Mouse (Mus musculus) liver (tissue): ENCODE measurements around the gene Mxd3.
A peak's percentile ranks its signal among the peaks of the same experiment; 100 is the strongest.

Source experiments
- DNase-seq: peaks from one replicate; pipeline ENCODE4 v3.0.0-alpha.2; 2020; ENCODE audit warnings: mixed read lengths

Gene Mxd3

DNA sequence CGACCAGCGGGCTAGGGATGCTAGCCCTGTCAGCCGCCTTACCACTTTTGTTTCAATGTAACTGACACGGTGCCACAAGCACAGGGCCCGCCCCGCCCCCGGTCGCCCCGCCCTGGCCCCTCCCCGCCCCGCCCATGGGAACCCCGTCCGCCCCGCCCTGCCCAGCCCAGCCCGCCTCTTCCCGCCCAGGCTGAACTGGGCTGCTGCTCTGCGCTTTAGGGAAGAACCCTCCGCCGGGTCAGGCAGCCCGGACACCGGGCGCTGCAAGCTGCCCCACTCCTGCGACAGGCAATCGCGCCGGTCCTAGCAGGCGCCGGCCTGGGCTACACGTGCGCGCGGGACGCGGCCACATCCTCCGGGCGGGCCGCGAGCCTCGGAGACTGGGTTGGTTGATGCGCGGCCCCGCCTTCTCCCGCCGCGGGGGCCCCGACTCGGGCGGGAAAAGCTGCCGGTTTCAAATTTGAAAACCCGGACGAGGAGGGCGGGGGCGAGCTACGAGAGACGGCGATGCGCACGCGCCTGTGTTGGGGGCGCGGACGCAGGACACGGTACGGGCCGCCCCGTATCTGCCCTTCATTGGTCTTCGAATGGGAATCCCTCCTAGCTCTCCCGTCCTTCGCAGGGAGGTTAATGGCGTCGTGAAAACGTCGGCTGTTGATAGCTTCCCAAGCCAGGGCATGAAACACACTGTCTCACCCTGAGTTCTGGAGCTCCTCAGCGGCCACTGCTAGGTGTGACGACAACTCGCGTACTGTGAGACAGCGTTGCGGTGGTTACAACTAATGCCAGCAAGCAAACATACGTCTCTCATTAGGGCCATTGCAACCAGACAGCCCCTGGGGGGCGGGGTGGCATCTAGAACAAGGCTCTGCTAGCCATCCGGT, at the start of gene Mxd3:
TSS of gene Mxd3 (minus strand) at position 141 of the 884 bp plus-strand sequence.
- DNase-seq: peak; percentile 94

DNA sequence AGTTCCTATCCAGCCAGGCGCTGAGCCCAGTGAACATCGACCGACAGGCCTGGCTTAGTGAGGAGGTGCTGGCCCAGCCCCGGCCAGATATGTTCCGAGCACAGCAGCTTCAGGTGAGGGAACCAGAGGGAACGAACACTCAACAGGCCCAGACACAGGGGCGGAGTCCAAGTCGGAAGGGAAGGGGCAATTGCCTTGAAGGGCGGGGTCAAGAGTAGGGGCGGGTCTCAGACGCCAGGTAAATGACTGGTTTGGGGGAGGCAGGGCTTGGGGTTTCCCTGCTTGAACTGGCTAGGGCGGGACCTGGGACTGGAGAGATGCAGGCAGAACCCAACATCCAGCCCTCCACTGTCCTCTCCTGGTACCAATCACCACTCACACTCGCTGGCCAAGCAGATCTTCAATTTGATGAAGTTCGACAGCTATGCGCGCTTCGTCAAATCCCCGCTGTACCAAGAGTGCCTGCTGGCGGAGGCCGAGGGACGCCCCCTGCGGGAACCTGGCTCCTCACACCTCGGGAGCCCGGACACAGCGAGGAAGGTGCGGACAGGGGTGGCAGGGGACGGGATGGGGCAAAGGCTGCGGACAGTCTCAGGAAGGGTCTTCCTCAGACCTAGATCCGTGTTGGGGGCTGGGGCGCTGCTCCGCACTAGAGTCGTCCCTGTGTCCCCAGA, 49.4 kb upstream of the Mxd3 start:
- DNase-seq: no peak

DNA sequence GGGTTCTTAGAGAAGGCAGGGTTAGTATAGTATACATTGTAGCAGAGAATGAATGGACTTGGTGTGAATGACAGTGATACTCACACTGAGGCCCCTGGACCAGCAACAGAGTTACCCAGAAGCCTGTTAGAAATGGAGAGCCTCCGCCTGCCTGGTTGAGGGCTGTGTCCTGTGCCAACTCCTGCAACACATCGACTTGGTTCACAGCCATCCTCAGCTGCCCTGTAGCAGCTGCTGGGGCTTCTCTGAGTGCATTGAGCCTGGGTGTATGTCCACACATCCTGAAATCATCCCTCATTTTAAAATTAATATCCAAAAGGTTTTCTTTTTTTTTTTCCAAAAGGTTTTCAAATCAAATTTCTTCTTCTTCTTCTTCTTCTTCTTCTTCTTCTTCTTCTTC, 46.3 kb upstream of the Mxd3 start:
- DNase-seq: no peak

DNA sequence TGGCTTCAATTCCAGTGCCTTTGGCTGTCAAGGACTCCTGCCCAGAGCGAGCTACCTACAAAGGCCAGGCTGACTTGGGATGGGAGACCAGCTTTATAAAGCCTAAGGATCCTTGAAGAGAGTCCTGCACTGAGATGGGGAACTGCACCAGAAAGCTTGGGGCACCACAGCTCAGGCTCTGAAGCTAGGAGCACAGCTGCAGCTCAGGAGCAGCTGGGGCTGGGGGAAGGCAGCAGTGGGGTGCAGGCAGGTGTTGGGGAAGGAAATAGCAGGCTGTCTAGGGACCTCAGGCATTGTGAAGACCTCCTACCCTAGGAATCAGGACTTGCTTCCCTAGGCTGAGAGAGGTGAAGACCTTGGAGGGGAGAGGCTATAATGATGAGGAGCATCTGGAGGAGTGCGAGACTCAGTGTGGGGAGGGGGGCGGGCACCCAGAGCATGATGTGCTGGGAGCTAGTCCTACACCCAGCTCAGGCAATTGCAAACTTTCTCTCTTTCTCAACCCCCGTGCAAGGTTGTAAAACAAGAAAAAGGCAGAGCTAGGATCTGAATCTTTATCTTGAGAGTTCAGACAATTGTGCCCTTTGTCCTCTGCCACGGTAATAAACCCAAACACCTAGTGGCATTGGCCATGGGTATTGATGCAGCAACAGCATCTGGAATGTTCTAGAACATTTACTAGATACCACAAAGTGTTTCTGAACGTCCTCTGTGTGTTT, 44.7 kb upstream of the Mxd3 start:
- DNase-seq: no peak

DNA sequence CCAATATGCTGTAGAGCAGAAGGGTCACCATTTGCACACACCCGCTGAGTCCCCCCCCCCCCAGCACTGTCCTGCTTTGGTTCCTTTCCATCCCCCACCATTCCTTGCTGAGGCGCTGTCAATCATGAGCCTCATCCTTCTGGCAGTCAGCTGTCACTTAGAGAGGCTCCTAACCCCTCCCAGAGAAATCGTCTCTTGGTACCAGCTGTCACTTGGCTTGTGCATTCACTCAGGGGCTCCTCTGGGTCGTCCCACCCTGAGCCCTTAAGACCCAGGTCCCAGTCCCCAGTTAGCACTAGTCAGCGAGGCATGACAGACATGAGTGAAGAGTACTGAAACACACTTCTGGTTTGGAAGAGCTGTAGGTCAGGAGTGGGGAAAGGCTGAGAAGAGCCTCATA, 42.1 kb upstream of the Mxd3 start:
- no peak for DNase-seq

DNA sequence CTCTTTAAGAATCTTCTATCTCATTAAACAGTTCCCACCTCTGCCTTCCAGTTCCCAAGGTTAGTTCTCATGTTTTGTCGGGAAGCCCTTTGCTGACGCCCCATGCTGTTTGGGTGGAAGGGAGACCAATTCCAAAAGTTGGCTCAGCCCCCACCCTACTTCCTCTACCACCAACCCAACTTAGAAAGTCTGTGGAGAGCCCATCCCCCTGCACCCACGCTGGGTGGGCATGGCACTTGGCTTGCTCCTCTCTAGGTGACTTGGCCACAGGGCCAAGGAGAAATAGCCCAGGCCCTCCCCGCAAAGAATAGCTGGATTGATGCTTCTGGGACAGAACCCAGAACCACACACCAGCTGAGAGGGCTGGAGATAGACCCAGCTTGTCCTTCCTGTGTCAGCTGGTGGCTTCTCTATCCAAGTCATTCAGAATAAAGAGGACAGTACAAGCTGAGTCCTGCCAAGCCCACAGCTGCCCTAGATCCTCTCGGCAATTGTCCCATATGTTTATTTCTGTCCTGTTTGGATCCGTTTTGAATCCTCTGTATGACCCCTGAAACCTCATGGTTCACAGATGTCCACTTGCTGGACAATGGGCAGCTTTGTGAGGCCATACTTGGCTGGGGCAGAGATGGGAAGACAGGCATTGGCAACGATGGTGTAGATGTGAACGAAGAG, 41.5 kb upstream of the Mxd3 start:
- no peak for DNase-seq

DNA sequence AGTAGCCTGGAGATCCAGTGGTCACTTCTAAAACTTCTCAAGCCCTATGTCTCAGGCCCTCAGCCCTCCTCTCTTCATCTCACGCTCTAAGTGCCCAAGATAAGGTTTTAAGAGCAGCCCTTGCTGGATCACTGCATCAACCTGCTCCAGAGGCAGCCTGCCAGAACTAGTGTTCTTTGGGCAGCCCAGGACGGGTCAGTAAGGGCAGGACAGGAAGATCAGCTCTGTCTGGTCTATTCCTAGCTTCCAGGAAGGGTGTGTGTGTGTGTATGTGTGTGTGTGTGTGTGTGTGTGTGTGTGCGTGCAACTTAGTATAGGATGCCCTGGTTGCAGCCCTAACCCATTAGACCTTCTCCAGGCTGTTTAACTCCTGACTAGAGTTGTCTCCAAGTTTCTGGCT, 40.6 kb upstream of the Mxd3 start:
- DNase-seq: no peak

DNA sequence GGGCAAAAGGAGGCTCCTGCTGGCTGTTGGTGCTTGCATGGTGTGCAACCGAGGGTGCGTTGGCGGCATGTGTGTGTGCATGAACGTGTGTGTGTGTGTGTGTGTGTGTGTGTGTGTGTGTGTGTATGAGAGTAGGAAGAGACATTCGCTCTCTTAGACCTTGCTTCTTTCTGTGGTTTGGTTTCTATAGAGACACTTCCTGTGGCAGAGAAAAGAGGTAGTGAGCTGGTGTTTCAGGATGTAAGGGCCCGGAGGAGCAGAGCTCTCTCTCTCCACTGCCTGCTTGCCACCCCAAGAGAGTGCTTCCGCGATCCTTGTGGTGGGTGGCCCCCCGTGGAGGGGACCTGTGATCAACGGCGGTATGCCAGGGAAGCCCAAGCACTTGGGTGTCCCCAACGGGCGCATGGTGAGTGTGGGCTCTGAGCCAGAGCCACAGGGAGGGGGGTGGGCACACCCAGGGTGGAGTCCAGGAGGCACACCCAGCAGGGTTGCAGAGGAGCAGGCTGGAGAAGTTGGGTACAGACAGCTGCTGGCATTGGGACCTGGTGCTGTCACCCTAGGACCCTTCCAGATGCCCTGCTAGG, 40.0 kb upstream of the Mxd3 start, which contains the start of gene Rgs14:
TSS of gene Rgs14 (plus strand) at position 202 of the 584 bp plus-strand sequence.
- peak; percentile 73 for DNase-seq

DNA sequence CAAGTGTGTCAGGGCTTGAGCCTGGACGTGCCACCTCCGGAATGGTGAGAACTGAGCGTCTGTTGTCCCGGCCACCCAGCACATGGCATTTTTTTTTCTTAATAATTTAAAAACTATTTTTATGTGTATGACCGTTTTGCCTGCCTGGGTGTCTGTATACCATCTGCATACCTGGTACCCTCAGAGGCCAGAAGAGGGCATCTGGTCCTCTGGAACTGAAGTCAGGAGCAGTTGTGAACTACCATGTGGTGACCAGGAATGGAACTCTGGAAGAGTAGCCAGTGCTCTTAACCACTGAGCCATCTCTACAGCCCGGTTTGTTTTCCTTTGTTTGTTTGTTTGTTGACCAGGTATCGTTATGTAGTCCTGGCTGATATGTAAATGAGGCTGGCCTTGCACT, 38.8 kb upstream of the Mxd3 start:
- DNase-seq: no peak

DNA sequence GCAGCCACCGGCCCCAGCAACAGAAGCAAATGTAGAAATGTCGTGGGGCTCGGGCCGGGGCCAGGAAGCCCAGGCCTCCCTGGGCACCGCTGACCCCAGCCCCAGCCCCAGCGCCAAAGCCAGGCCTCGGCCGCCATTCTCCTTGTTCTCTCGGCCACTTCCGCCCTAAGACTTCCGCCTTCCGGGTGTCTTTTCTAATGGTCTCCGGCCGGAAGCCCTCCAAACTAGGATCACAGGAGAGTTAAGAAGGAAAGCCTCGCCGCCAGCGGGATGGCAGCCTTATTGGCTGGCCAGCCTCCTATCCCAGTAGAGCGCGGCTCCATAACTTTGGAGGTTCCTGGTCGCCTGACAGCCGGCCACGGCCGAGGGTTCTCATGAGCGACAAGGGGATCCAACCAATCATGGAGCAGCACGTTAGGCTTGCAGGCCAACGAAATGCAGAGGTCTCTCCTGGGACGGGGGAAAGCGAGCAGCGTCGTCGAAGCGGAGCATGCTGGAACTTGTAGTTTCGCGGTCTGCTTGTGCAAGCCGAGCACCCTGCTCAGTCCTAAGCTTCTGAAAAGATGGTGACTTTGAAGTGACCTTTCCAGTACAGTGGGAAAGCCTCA, 32.9 kb upstream of the Mxd3 start, which contains the start of gene Lman2:
TSS of gene Lman2 (minus strand) at position 331 of the 608 bp plus-strand sequence.
- peak; percentile 94 for DNase-seq

DNA sequence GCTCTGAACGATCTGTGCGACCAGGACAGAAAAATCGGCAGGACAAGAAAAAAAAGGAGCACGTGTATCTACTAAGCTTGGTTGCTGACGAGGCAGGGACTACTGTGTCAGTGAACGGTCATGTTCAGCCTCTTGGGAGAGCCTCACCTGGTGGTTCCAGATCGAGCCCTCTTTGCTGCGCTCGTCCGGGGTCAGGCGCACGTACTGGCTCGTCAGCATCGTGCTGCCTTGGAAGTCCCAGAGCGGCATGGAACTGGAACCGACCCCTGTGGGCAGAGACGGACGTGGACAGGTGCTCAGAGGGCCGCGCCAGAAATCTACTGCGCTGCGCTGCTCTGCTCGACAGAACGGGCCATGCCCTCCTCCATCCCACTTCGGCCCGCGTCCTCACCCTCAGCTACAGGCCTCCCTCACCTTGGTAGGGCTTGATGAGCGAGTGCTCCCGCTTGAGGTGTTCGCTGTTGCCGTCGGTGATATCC, 32.4 kb upstream of the Mxd3 start:
- peak; percentile 46 for DNase-seq

DNA sequence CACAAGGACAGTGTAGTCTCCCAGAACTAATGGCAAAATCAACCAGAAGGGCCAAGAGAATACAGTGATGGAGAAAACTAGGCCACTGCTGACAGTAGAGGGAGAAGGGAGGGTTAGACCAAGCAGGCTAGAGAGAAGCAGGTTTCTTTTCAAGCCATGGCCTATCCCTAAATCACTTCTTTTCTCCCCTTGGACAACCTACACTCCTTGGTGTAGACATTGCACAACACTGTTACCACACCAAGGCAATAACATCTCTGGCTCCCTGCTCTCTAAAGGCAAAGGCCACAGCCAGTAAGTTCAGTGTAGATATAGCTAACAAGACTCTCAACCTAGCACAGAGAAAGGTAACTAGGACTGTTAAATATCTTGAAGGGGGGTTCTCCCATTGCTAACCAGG, 31.5 kb upstream of the Mxd3 start:
- no peak for DNase-seq

DNA sequence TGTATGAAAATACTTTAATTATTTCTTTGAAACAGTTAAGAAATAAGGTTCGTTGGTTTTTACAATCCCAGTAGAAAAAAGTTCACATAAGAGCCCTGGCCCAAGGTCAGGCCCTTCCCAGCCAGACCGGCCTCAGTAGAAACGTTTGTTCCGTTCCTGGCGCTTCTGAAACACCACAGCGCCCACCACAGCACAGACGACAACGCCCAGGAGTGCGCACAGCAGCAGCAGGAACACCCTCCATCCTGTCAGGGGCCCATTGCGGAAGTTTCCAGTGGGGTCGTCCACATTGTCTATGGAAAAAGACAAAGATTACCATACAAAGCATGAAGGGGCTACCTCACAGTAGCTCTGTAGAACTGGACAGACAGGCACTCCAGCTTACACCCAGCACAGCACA, 17.1 kb upstream of the Mxd3 start:
- no peak for DNase-seq

DNA sequence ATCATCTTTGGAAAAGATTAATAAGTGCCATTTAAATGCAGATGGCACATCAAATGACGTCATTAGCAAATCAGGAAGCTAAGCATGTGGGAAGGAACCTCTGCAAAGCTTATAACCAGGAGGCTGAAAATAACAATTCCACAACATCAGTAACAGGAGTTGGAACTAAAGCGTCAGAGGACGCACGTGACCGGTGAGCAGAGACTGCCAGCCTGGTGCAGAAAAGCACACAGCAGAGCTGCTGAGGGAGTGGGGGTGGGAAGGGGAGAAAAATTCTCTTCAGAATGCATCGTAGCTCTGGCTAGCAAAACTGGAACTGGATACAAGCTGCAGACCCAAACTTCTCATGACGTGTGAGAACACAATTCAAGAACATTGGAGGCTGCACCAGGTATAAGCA, 14.7 kb upstream of the Mxd3 start:
- DNase-seq: no peak

DNA sequence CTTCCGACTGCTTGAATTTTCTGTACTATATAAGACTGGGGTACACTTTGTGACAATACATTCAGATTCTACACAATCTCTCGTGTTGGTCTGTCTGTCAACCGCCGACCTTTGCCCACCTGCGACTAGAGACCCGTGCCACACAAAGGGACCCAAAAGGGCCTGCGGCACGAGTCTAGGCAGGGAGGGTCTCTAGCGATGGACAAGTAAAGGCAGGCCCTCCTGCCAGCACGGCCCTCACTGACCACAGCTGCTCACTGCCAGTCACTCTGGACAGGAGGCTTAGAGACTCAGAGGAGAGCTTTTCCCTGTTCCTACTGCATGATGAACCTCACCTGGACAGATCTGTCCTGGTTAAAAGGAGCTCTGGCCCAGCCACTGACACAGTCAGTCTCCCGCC, 12.8 kb upstream of the Mxd3 start:
- DNase-seq: no peak

DNA sequence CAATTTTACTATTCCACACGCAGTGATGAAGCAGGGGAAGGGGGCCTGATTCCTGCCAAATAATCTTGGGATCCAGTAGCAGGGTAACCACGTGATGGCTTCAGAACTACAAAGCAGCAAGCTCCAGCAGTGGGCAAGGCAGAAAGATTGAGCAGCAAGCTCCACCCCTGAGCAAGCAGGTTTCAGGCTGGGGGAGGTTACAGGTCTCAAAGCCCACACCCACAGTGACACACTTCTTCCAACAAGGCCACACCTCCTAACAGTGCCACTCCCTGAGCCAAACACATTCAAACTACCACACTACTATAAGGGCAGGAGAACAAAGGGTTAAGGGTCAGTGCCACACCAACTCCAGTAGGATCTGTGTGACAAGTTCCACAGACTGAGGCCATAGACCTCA, 9.6 kb upstream of the Mxd3 start:
- peak; percentile 47 for DNase-seq

DNA sequence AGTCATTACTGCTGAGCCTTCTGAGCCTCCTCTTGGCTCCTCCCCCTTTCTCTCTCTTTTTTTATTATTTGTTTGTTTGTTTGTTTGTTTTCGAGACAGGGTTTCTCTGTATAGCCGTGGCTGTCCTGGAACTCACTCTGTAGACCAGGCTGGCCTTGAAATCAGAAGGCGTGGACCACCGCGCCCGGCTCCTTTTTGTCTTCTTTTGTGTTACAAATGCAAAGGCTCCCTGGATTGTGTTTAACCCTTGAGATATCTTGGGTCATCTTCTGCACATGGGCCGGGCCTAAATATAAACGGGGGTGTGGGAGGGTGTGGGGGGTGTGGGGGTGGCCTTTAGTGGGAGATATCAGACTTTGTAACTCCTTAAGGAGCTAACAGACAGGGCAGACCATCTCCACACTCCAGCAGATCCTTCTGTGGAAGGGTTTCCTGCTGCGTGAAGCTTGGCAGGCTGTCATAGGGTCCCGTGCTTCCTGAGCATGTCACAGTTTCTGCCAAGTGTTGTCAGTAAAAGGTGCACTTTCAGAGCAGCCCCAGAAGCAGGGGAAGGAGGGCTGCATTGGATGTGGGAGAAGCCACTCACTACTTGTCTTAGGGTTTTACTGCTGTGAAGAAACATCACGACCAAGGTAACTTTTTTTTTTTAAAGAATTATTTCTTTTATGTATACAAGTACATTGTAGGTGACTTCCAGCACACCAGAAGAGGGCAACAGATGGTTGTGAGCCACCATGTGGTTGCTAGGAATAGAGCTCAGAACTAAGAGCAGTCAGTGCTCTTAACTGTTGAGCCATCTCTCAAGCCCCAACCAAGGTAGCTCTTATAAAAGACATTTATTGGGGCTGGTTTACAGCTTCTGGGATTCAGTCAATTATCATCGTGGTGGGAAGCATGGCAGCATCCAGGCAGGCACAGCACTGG, 8.8 kb upstream of the Mxd3 start:
- no peak for DNase-seq

DNA sequence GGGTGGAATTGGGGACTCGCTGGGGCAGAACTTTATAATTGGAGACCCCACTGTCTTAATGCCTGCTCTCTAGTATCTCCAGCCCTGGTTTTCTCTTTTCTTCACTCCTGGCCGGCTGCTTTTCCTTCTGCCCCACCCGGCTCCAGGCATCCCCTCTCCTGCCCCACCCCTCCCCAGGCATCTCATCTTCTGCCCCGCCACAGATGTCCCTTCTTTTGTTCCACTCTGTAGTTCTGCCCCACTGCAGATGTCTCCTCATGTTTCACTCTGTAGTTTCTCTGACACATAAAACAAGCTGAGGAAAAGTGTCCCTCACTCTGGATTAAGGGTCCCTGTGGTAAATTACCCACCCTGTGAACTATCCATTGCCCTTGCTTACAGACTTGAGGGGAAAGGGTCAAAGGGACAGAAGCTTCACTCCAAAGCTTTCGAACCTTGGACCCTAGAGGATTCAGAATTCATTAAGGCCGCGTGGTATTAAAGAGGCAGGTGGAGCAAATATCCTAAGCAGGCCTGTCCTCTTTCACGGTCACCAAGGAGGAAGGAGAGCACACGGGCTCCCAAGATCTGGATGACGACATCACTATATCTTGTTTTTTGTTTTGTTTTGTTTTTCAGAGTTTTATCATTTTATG, 7.8 kb upstream of the Mxd3 start:
- no peak for DNase-seq

DNA sequence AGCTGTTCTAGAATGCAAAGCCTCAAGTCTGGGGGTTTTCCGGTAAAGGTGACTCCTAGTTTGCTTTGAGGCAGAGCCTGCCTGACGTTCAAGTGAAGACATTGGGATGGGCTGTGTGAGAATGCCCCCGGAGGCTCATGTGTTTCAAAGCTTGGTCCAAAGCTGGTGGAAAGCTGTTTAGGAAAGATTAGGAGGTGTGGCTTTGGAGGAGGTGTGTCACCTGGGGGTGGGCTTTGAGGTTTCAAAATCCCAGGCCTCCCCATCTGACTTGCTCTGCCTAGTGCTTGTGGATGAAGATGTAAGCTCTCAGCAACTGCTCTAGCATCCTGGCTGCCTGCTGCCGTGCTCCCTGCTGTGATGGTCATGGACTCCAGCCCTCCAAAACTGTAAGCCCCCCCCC, 6.1 kb upstream of the Mxd3 start:
- no peak for DNase-seq

DNA sequence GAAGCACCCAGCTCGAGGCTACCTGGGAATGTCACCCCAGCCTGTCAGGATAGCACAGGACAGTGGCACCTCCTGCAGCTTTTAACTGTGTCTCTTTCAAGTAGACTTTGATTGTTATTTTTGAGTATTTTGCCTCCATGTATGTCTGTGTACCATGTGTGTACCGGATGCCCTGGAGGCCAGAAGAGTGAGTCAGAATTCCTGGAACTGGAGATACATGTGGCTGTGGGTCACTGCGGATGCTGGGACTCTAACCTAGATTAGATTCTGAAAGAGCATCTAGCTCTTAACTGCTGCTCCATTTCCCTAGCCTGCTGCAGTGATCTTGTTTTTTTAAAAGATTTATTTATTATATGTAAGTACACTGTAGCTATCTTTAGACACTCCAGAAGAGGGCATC, 2.7 kb upstream of the Mxd3 start:
- DNase-seq: no peak
